Mouse (Mus musculus): ENCODE data around the gene Sfi1.
"Not testable (repeated sequence)": the region's sequence is repeated elsewhere in the genome, so short reads cannot be mapped to it uniquely, and the experiment has no call there.

GRCm38 (mm10) chr11:3129852-3130251 lies 63.4 kb downstream of the Sfi1 start:
- TF ChIP-seq CTCF, POLR2A (IDR thresholded peaks at IDR 0.05; ENCODE audit: insufficient read depth, low read depth, low read length): not testable (repeated sequence)

All from olfactory bulb, adult 2 months (tissue).